Mouse (Mus musculus) c-Kit-positive CD71-positive TER-119-positive erythroid progenitor cells, embryonic 14.5 days (primary cell): ENCODE measurements around the gene Gm37240.
"Not testable (repeated sequence)": the region's sequence is repeated elsewhere in the genome, so short reads cannot be mapped to it uniquely, and the experiment has no call there.

Experiments used
- DNase-seq: peaks from one replicate; pipeline ENCODE4 v3.0.0-alpha.2; 2013; ENCODE audit warnings: low spot score

Gene Gm37240

DNA sequence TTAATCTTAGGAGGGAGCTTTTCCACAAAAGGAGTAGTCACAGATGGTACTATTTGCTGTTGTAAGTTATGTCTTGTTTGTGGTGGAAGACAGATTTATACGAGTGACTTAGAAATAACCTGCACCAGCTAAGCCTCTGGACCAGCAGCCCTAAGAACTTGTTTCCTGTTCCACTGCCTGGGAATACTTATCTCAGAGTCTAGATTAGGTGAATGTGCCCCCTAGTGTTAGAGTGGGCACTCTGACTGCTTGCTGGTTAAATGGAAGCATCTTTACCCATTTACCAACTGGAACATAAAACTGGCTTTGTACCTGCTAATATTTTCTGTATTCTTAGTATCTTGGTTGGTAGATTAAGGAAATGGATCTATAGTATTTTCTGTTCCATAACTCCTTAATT, 997.7 kb downstream of the Gm37240 start:
- DNase-seq, result peak; percentile 13

- peak; percentile 13 for DNase-seq
Observed at GRCm38 (mm10) chr3:84883817-84884483, 1003.4 kb downstream of the Gm37240 start.

GRCm38 (mm10) chr3:84876211-84876610, 1011.1 kb downstream of the Gm37240 start:
- DNase-seq, result no peak

DNA sequence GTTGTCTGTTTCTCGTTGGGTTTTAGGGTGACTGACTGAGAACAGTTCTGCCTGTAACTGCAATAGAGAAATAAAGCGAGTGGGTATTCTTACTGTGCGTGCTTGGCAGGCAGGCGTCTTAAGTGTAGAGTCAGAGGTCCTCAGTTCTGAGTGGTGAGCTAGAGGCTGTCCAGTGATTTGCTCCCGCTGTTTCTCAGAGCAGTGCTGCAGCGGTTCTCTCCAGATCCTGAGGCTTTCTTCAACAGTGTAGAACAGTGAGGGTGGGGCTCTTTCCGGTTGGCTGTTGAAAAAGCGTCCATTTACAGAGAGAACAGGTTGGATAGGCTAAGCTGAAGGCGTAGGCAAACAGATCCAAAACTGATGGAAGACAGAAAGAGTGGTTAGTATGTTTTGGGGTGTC, 1012.0 kb downstream of the Gm37240 start:
- DNase-seq, result no peak

- no peak for DNase-seq
Observed at GRCm38 (mm10) chr3:84870126-84870525, 1017.2 kb downstream of the Gm37240 start.

DNA sequence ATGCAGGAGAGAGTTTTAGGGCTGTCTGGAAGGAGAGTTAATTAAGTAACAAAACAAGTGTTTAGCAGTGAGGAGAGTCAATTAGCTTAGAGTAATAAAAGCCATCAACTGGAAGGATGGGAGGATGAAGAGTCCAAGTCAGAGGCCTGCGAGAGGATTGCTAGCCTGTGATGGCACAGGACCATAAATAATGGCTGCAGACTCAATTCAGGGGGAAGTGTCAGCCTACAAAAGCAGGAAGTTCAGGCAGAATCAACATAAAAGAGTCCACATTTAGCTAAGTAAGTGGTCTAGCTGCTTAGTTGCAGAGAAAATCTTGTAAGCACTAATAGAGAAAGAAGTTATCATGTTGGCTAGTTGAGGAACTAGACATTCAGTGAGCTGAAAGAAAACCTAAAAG, 1019.3 kb downstream of the Gm37240 start:
- no peak for DNase-seq

- no peak for DNase-seq
Observed at GRCm38 (mm10) chr3:84867434-84867975, 1019.8 kb downstream of the Gm37240 start.

DNA sequence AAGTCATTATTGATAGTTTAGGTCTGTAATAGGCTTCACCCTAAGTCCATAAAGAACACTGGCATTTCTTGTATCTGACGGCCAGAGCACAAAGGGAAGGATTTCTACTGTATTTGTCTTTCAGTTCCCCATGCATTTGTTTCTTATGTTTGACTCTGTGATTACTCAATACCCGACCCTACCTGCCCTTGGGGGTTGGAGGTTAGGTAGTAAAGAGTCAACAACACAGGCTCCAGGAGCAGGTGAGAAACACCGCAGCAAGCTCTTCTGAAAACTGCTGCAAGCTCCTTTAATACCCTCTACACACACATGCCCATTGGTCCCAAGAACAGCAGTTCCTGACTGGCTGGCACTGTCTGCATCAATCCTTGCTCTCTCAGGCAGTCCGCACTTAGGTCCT, 1020.5 kb downstream of the Gm37240 start:
- no peak for DNase-seq

DNA sequence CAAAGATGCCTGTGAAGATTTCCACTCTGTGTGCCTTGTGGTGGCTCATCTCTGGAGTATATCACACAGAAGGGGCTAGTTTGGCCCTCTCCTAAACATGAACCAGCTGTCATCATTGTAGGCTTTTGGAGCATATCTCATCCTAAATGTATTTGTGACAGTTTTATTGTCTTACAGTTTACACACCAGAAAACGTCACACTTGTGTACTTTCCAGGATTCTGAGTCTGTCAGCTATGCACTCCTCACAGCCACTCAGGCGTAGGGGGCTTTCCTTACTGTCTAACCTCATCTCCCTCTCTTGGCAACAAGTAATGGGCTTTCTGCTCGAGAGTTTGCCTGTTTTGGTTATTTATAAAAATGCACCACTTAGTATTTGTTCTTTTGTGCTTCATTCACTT, 1021.6 kb downstream of the Gm37240 start:
- DNase-seq, result no peak

- not testable (repeated sequence) for DNase-seq
Observed at GRCm38 (mm10) chr3:84861817-84862216, 1025.5 kb downstream of the Gm37240 start.

DNA sequence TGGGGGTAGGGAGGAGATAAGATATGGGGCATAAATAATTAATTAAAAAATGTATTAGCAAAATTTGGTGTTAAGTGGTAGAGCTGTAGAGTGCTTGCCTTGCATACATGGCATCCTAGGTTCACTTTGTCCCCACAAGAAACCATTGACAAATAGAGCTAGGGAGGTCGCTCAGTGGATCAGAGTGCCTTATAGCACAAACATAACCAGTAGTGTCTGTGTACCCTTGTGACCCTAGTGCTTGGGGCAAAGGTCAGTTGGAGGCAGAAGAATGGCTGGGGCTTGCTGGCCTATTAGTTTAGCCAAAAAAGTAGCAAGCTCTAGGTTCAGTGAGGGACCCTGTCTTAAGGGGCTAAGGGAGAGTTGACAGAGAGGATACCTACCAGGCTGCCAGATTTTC, 1026.6 kb downstream of the Gm37240 start:
- DNase-seq, result no peak

- no peak for DNase-seq
Observed at GRCm38 (mm10) chr3:84854440-84854839, 1032.9 kb downstream of the Gm37240 start.

DNA sequence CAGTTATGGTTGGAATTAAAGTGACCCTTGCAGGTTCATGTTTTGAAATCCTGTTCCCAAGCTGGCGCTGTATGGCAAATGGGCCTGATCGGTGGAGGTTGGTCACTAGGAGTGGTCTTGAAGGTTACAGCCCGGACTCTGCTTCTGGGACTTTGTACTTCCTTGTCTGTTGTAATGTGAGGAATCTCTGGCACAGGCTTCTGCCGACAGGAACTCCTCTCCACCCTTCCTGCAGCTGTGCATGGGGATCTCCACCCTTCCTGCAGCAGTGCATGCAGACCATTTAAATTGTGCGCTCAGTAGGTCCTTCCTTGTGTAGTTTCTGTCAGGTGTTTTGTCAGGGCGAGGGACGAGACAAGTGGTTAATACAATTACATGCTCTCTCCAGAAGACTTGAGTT, 1034.4 kb downstream of the Gm37240 start:
- DNase-seq, result no peak

DNA sequence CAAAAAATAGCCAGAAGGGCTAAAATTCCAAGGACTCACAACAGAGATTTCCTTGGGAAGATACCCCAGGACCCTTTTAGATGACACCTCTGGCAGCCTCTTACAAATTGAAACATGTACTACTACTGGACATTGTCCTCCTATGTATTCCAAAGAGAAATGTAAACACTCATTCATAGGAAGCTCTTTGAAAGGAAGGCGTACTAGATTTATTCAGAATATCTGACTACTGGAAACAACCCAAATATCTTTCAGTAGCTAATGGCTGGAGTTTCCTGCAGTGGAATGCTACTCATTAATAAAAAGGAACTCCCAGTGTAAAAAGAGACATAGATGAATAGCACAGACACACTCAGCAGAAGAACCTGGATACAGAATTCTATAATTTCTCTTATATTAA, 1035.5 kb downstream of the Gm37240 start:
- no peak for DNase-seq

DNA sequence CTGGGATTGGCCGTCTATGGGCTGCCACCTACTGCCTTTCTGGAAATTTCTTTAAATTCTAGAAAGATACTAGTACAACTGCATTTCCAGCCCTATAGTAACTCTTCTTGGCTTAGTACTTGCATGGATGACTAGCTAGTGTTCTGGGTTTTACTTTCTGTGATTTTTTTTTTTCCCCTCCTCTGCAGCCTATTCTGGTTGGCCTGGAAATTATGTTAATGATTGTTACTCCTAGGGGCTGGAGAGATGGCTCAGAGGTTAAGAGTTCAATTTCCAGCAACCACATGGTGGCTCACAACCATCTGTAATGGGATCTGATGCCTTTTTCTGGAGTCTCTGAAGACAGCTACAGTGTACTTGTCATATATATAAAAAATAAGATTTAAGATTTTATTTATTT, 1036.9 kb downstream of the Gm37240 start:
- no peak for DNase-seq

GRCm38 (mm10) chr3:84848798-84849197, 1038.5 kb downstream of the Gm37240 start:
- no peak for DNase-seq

DNA sequence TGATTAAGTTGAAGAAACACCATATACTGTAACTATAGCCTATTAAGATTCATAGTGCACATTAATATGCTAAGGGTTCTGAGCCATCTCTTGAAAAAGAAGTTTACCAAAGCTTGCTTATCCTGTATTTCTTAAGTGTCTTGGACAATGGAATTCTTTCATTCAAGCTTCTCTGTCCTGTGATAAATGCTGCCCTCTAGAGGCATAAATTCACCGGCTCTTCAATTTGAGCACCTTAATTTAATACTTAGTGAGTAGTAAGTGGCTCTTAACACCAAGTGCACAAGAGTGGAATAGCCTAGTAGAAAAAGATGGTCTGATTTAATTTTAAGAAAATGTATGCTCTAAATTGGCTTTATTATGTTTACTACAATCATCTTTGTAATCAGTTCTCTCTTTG, 1043.7 kb downstream of the Gm37240 start:
- peak; percentile 66 for DNase-seq

- DNase-seq, result no peak
Observed at GRCm38 (mm10) chr3:84842793-84843192, 1044.5 kb downstream of the Gm37240 start.

GRCm38 (mm10) chr3:84841271-84841670, 1046.0 kb downstream of the Gm37240 start:
- DNase-seq, result no peak

GRCm38 (mm10) chr3:84839499-84839898, 1047.8 kb downstream of the Gm37240 start:
- no peak for DNase-seq

DNA sequence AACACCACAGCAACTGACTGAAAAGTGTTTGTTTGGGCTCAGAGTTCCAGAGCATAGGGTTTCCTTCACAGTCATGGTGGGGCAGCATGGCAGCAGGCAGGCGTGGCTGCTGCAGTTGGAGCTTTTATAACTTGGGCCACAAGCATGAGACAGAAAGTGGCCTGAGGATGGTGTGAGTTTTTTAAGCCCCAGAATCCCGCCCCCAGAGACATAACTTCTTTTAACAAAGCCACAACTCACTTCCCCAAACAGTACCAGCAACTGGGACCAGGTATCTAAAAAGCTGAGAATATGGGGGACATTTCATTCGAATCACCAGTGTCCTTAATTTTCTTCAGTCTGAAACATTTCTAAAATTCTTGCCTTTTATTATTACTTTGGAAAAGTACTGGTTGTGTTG, 1049.3 kb downstream of the Gm37240 start:
- DNase-seq, result no peak

DNA sequence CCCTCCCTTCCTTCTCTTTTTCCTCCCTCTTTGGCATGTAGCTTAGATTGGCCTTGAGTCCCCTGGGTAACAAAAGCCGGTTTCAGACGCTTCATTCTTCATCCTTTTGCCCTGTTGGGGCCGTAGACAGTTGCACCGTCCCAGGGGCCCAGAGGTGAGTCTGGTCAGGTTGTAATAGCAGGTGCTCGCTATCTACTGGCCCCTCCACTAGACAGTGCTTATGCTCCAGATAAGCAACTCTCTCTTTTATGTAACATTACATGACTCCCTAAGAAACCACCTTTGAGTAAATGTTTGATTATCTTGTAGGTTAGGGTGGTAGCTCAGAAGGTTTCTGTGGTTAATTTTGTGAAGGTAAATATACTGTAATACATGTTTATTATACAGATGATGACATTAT, 1051.3 kb downstream of the Gm37240 start:
- DNase-seq, result no peak

- no peak for DNase-seq
Observed at GRCm38 (mm10) chr3:84829366-84829765, 1058.0 kb downstream of the Gm37240 start.

GRCm38 (mm10) chr3:84827617-84828016, 1059.7 kb downstream of the Gm37240 start:
- no peak for DNase-seq
